Mouse (Mus musculus): ENCODE measurements at regions not wholly inside any gene's neighbourhood (a gene's known extent, or its start where the extent isn't known, plus 50 kb on each side); places are given as distances from the start of the nearest gene placed in this dataset.

- TF ChIP-seq POLR2A (IDR thresholded peaks at IDR 0.05; ENCODE audit: low read depth, low read length) (no peak), CTCF (conservative IDR thresholded peaks at IDR 0.05; ENCODE audit: insufficient read depth, insufficient read length, low read depth, low read length) (no peak)
Observed at GRCm38 (mm10) chr4:54470022-54471008, 474.5 kb upstream of the Zfp462 start.

All from kidney, adult 2 months (tissue).